Mouse (Mus musculus) heart, embryonic 16.5 days (tissue): ENCODE results near the gene Mgat5. TPM values are rescaled to one million over a fixed set of nuclear protein-coding genes. Genes with fewer than 3 reads are reported as not detected.

Experiments
- ATAC-seq: fragments of 200-750 bp; cut with Nextera tagmentation; replicated peaks from 2 replicates; pipeline ENCODE4 v1.8.0; 2017; ENCODE audit warnings: moderate number of reproducible peaks; ENCODE audit not compliant: insufficient read depth, low FRiP score; ENCODE audit errors: extremely low read depth
- H3K27ac ChIP-seq: fragments of 300-500 bp; sonication (generic); 2 replicates; pipeline ENCODE4 v1.5.1; 2014; ENCODE audit warnings: mild to moderate bottlenecking, low read length, control low read depth, moderate library complexity
- H3K27me3 ChIP-seq: fragments of 300-500 bp; sonication (generic); 2 replicates; pipeline ENCODE4 v1.6.1; 2014; ENCODE audit warnings: low read length, mixed read lengths; ENCODE audit not compliant: control insufficient read depth, insufficient read depth
- H3K36me3 ChIP-seq: fragments of 300-500 bp; sonication (generic); 2 replicates; pipeline ENCODE4 v1.6.1; 2014; ENCODE audit not compliant: control insufficient read depth, insufficient read depth
- H3K4me1 ChIP-seq: fragments of 300-500 bp; sonication (generic); 2 replicates; pipeline ENCODE4 v1.6.1; 2014; ENCODE audit warnings: low read length, mixed read lengths; ENCODE audit not compliant: control insufficient read depth, insufficient read depth
- H3K4me2 ChIP-seq: fragments of 300-500 bp; sonication (generic); 2 replicates; pipeline ENCODE4 v1.6.1; 2014; ENCODE audit warnings: low read depth, mild to moderate bottlenecking, control low read depth, low read length
- H3K4me3 ChIP-seq: fragments of 300-500 bp; sonication (generic); 2 replicates; pipeline ENCODE4 v1.5.1; 2014; ENCODE audit warnings: mild to moderate bottlenecking, control low read depth, low read length
- H3K9ac ChIP-seq: fragments of 300-500 bp; sonication (generic); 2 replicates; pipeline ENCODE4 v1.6.1; 2014; ENCODE audit warnings: low read length, control low read depth
- H3K9me3 ChIP-seq: fragments of 300-500 bp; sonication (generic); replicated peaks from 2 replicates; pipeline ENCODE4 v1.6.1; 2016; ENCODE audit warnings: low read length; ENCODE audit not compliant: control insufficient read depth
- WGBS: fragments of 180-500 bp; shearing (Covaris S2); extraction: QIAGEN DNeasy Blood & Tissue Kit; methylation state at CpG from one replicate; pipeline ENCODE4 v1.1.7; 2014; 5-methylcytosine and 5-hydroxymethylcytosine counted together
- polyA plus RNA-seq: library from polyadenylated mRNA; unstranded; fragments of >200 nt; fragmentation: Nextera tagmentation; extraction: Ambion mirVana; gene quantifications from 2 replicates; pipeline ENCODE4 v1.2.1, GENCODE M21; 2015

The Mgat5 gene
- polyA plus RNA-seq, 1 experiment from 2014 or later, result 5.1 TPM

DNA sequence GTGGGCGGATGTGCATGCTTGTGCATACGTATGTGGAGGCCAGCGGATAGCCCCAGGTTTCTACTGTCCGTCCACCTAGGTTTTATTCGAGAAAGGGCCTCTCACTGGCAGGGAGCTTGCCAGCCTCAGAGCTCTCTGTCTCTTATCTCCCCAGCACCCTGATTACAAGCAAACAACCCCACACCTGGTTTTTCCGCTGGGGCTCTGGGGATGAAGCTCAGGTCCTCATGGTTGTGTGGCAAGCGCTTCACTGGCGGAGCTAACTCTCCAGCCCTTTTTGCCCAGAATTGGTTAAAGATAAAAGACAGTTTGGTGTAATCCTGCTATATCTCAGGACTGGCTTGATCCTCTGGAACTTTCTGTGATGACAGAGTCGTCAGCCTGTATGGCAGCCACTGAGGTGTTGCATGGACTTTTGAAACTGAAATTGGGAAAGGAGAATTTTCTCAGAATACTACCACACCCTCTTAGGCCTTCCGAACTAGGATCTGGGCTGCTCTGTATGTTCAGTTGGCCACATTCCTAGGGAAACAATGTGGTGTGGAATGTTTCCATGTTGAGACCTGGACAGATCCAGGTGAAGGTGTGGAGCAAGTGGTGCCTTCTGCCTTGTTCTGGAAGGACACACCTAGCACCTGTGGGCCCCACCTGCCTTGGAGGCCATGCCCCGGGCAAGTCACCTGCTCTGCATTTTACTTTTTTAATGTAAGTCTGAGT is 39.4 kb downstream of the Mgat5 start:
- 68% methylated on average over 11 of the region's 11 CpGs for WGBS
- Histone ChIP-seq H3K9me3 (no peaks in the 10 kb centered on the region), H3K27ac (no peak overlapping the region; the same call in 1 of the 2 replicates), H3K4me2 (no peak overlapping the region), H3K36me3 (no peaks in the 10 kb centered on the region), H3K27me3 (no peaks in the 10 kb centered on the region), H3K9ac (no peak overlapping the region), H3K4me3 (no peak overlapping the region), H3K4me1 (peaks cover 37% of the 10 kb centered on the region)
- no peak for ATAC-seq

- no peak overlapping the region for H3K4me3 ChIP-seq
- H3K4me2 ChIP-seq, result peak overlapping the region; percentile 20; the same call in 1 of the 2 replicates
- no peak overlapping the region for H3K9ac ChIP-seq
- 33% methylated on average over 6 of the region's 6 CpGs for WGBS
- H3K36me3 ChIP-seq, result no peaks in the 10 kb centered on the region
- H3K27ac ChIP-seq, result peak overlapping the region; percentile 41; the same call in 1 of the 2 replicates
- H3K27me3 ChIP-seq, result no peaks in the 10 kb centered on the region
- peaks cover 38% of the 10 kb centered on the region for H3K4me1 ChIP-seq
- peak; percentile 23; the same call in 1 of the 2 replicates for ATAC-seq
- H3K9me3 ChIP-seq, result no peaks in the 10 kb centered on the region
Measured at GRCm38 (mm10) chr1:127246158-127246557, 41.3 kb downstream of the Mgat5 start.

GRCm38 (mm10) chr1:127248433-127248832 is 43.6 kb downstream of the Mgat5 start:
- Histone ChIP-seq H3K4me1 (peaks cover 35% of the 10 kb centered on the region), H3K9me3 (no peaks in the 10 kb centered on the region), H3K4me3 (no peak overlapping the region), H3K27me3 (no peaks in the 10 kb centered on the region), H3K27ac (no peak overlapping the region), H3K9ac (no peak overlapping the region), H3K36me3 (no peaks in the 10 kb centered on the region), H3K4me2 (no peak overlapping the region)
- WGBS, result 69% methylated on average over 1 of the region's 1 CpGs
- no peak for ATAC-seq

DNA sequence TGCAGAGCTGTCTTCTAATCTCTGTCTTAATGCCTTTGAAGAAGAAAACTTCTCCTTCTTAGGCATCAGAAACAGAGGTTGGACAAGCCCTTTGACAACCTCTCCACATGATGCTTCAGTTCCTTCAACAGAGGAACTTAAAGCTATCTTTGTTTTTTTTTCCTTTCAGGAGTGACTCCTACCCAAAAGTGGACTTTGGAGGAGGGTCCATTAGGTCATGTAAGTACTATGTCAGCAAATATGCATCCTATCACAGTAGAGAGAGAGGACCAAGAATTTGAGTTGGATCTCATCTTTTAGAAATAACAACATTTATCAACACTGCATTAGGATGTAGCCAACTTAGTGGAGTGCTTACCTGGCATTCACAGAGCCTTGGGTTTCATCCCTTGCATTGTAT is 44.8 kb downstream of the Mgat5 start:
- Histone ChIP-seq H3K27me3 (no peaks in the 10 kb centered on the region), H3K36me3 (no peaks in the 10 kb centered on the region), H3K4me3 (no peak overlapping the region), H3K4me1 (peaks cover 24% of the 10 kb centered on the region), H3K4me2 (no peak overlapping the region), H3K27ac (no peak overlapping the region), H3K9ac (no peak overlapping the region), H3K9me3 (no peaks in the 10 kb centered on the region)
- ATAC-seq, result no peak

DNA sequence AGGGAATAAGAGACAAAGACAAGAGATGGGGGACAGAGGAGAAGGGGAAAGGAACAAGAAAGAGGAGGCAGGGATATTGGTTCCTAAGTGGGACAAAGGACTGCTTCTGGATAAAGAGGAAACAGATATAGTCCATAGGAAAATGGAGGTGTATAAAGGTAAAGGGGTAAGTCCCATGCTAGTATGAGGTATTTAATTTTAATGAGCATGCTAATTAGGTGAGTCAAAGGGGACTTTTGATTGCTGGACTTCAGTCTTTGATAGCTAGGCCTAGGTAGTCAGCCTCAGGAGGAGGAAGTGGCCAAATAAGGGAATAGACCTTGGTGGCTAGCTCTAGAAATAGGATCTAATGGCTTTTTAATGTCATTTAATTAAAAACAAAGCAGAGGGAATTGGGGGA is 45.5 kb downstream of the Mgat5 start:
- H3K36me3 ChIP-seq, result no peaks in the 10 kb centered on the region
- H3K9me3 ChIP-seq, result no peaks in the 10 kb centered on the region
- no peaks in the 10 kb centered on the region for H3K27me3 ChIP-seq
- H3K9ac ChIP-seq, result no peak overlapping the region
- ATAC-seq, result no peak
- no peak overlapping the region for H3K4me2 ChIP-seq
- H3K4me3 ChIP-seq, result no peak overlapping the region
- no peak overlapping the region for H3K27ac ChIP-seq
- H3K4me1 ChIP-seq, result peaks cover 23% of the 10 kb centered on the region

GRCm38 (mm10) chr1:127251751-127252150 is 46.9 kb downstream of the Mgat5 start:
- Histone ChIP-seq H3K4me1 (peaks cover 13% of the 10 kb centered on the region), H3K4me3 (no peak overlapping the region), H3K27me3 (no peaks in the 10 kb centered on the region), H3K4me2 (no peak overlapping the region), H3K27ac (no peak overlapping the region), H3K9ac (no peak overlapping the region), H3K36me3 (0 out of 2 replicates have a peak, but pooled peaks cover 5% of the 10 kb centered on the region), H3K9me3 (no peaks in the 10 kb centered on the region)
- ATAC-seq, result no peak
- WGBS, result 46% methylated on average over 7 of the region's 7 CpGs

- peaks cover 15% of the 10 kb centered on the region for H3K4me1 ChIP-seq
Measured at GRCm38 (mm10) chr1:127257005-127257404, 52.2 kb downstream of the Mgat5 start.

GRCm38 (mm10) chr1:127259669-127260068 is 54.9 kb downstream of the Mgat5 start:
- Histone ChIP-seq H3K27ac (no peak overlapping the region), H3K4me1 (peaks cover 24% of the 10 kb centered on the region), H3K27me3 (no peaks in the 10 kb centered on the region), H3K9ac (no peak overlapping the region), H3K36me3 (0 out of 2 replicates have a peak, but pooled peaks cover 5% of the 10 kb centered on the region), H3K4me2 (no peak overlapping the region), H3K9me3 (no peaks in the 10 kb centered on the region), H3K4me3 (no peak overlapping the region)
- WGBS, result 91% methylated on average over 4 of the region's 4 CpGs
- ATAC-seq, result no peak

More at GRCm38 (mm10) chr1:127257005-127257404, 52.2 kb downstream of the Mgat5 start:
- ATAC-seq, result no peak
- no peak overlapping the region for H3K27ac ChIP-seq
- 0 out of 2 replicates have a peak, but pooled peaks cover 5% of the 10 kb centered on the region for H3K36me3 ChIP-seq
- H3K9me3 ChIP-seq, result no peaks in the 10 kb centered on the region
- H3K27me3 ChIP-seq, result no peaks in the 10 kb centered on the region
- no peak overlapping the region for H3K9ac ChIP-seq
- no peak overlapping the region for H3K4me2 ChIP-seq
- 81% methylated on average over 8 of the region's 8 CpGs for WGBS
- H3K4me3 ChIP-seq, result no peak overlapping the region

DNA sequence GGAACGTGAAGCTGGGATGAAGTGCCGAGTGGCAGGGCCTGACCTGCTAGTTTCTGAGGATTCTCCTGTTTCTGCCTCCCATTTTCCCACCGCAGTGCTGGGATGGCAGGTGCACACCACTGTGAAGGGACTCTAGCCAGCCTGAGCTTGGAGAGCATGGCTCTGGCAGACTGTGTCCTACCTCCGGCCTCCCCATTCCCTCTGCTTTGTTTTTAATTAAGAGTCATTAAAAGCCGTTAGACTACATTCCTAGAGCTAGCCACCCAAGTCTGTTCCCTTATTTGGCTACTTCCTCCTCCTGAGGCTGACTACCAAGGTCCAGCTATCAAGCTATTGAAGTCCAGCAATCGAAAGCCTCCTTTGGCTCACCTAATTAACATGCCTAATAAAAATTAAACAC is 56.2 kb downstream of the Mgat5 start:
- Histone ChIP-seq H3K4me3 (no peak overlapping the region), H3K4me1 (peaks cover 24% of the 10 kb centered on the region), H3K4me2 (no peak overlapping the region), H3K27ac (0 out of 2 replicates have a peak overlapping the region, but pooled peaks have one; percentile 29), H3K36me3 (0 out of 2 replicates have a peak, but pooled peaks cover 3% of the 10 kb centered on the region), H3K27me3 (no peaks in the 10 kb centered on the region), H3K9ac (no peak overlapping the region), H3K9me3 (no peaks in the 10 kb centered on the region)
- ATAC-seq, result no peak
- WGBS, result 64% methylated on average over 6 of the region's 6 CpGs
